Mouse (Mus musculus): ENCODE data around the gene Hoxa9. TPM values are rescaled to one million over a fixed set of nuclear protein-coding genes. Genes with fewer than 3 reads are reported as not detected.

Hoxa9 gene
- polyA plus RNA-seq, 1 experiment from 2014 or later, result 0.26 TPM

DNA sequence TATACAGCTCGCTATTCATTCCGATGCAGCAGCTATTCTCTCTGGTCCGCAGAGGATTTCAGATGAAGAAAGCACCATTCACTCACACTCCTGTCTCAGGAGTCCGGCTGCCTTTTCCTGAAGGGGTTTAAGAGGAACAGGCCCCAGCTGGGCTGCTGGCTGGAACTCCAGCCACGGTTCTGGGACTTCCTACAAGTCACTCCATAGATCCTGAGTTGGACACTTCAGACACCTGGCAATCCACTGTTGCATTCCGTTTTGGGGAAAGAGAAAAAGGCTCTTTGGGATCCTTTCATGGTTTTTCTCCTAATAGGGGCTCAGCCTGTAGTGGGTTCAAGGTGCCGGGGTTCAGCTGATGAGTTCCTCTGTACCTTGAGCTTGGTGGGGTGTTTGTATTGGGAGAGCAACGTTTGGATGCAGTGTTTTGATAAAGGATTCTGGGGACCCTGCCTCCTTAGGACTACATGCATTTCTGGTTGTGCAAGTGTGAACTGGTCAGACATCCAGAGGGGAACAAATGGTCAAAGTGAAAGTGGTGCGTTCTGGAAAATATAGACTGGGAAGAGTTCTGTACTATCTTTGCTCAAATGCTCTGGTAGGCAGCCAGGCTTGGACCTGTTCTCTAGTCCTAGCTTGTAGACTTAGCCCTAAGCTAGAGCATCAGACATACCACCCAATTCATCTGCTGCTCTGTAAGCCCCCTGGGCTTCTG, 31.0 kb upstream of the Hoxa9 start:
- 4% methylated on average over 9 of the region's 9 CpGs for WGBS (ENCODE audit: insufficient replicate concordance)
- no peak overlapping the region for H3K9ac ChIP-seq (replicated peaks)

GRCm38 (mm10) chr6:52260654-52261575, 30.0 kb upstream of the Hoxa9 start, which contains the start of gene Hoxa13:
TSS of gene Hoxa13 (minus strand) at chr6:52260880.
- Histone ChIP-seq H3K36me3 (replicated peaks; ENCODE audit: insufficient read depth, low read length) (no peaks in the 10 kb centered on the region), H3K4me3 (ENCODE audit: low read depth, low read length) (peak within 1 kb of the TSS; percentile 36; the same call in 1 of the 2 replicates), H3K9ac (replicated peaks) (no peak within 1 kb of the TSS), H3K27me3 (ENCODE audit: insufficient read depth, low read length) (peaks cover 91% of the 10 kb centered on the region), H3K4me1 (ENCODE audit: insufficient read depth) (peaks cover 4% of the 10 kb centered on the region), H3K27ac (ENCODE audit: low read depth) (no peak within 1 kb of the TSS), H3K9me3 (ENCODE audit: low read length) (no peaks in the 10 kb centered on the region), H3K4me2 (ENCODE audit: low read depth, low read length) (peak within 1 kb of the TSS; percentile 72)
- 1% methylated on average over 24 of the region's 72 CpGs for WGBS (ENCODE audit: insufficient replicate concordance)
- peak; percentile 53; the same call in 1 of the 2 replicates for ATAC-seq
- DNase-seq, result no peak
- TF ChIP-seq CTCF (IDR thresholded peaks at IDR 0.05; ENCODE audit: low read depth) (no peak), EP300 (IDR thresholded peaks at IDR 0.05; ENCODE audit: low read depth) (no peak)

More for the DNA sequence above, 31.0 kb upstream of the Hoxa9 start:
- no peak for ATAC-seq
- DNase-seq, result no peak
- peaks cover 4% of the 10 kb centered on the region for H3K4me1 ChIP-seq (ENCODE audit: insufficient read depth)
- no peak overlapping the region for H3K4me2 ChIP-seq (ENCODE audit: low read depth, low read length)
- no peaks in the 10 kb centered on the region for H3K9me3 ChIP-seq (ENCODE audit: low read length)
- H3K36me3 ChIP-seq (replicated peaks; ENCODE audit: insufficient read depth, low read length), result no peaks in the 10 kb centered on the region
- TF ChIP-seq EP300 (IDR thresholded peaks at IDR 0.05; ENCODE audit: low read depth), result no peak
- peaks cover 93% of the 10 kb centered on the region for H3K27me3 ChIP-seq (ENCODE audit: insufficient read depth, low read length)
- no peak overlapping the region for H3K27ac ChIP-seq (ENCODE audit: low read depth)
- H3K4me3 ChIP-seq (ENCODE audit: low read depth, low read length), result no peak overlapping the region

- Histone ChIP-seq H3K9ac (replicated peaks) (no peak overlapping the region), H3K4me1 (ENCODE audit: insufficient read depth) (peaks cover 4% of the 10 kb centered on the region), H3K9me3 (ENCODE audit: low read length) (no peaks in the 10 kb centered on the region), H3K4me2 (ENCODE audit: low read depth, low read length) (peak overlapping the region; percentile 72), H3K27ac (ENCODE audit: low read depth) (no peak overlapping the region), H3K27me3 (ENCODE audit: insufficient read depth, low read length) (peaks cover 91% of the 10 kb centered on the region), H3K36me3 (replicated peaks; ENCODE audit: insufficient read depth, low read length) (no peaks in the 10 kb centered on the region), H3K4me3 (ENCODE audit: low read depth, low read length) (peak overlapping the region; percentile 9; the same call in 1 of the 2 replicates)
- TF ChIP-seq EP300 (IDR thresholded peaks at IDR 0.05; ENCODE audit: low read depth) (no peak), CTCF (IDR thresholded peaks at IDR 0.05; ENCODE audit: low read depth) (no peak)
- DNase-seq, result no peak
- WGBS (ENCODE audit: insufficient replicate concordance), result 2% methylated on average over 38 of the region's 39 CpGs
- no peak for ATAC-seq
Measured at GRCm38 (mm10) chr6:52259811-52260261, 28.9 kb upstream of the Hoxa9 start.

DNA sequence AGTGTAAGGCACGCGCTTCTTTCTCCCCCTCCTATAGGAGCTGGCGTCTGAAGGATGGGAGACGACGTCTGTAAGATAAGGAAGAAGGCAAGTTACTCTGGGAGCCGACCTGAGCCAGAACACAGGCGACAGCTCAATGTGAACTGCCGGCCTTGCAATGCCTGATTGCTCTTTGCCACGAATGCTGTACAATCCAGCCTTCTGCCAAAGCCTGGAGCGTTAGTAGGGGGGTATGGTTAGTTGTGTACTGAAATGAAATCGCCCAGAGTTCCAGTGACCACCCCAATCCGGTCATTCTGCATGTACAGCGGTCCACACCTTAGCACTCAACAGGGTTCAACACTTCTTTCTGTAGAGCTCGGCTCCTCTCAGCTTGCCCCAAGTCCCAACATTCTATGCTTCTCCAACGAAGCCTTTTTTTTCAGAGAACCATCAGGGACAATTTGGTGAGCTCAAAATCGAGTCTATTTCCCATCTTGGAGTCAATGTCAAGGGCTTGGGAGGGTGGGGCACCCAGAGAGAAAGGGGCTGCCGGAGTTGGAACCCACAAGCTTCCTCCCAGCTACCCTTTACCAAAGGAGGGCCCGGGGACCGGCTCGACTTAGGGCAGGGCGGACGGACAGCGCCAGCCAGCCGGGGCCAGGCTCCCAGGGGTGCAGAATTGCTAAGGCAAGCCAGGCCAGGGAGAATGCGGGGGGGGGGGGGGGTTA, 28.3 kb upstream of the Hoxa9 start:
- DNase-seq (no peak), ATAC-seq (no peak)
- Histone ChIP-seq H3K27ac (ENCODE audit: low read depth) (no peak overlapping the region), H3K27me3 (ENCODE audit: insufficient read depth, low read length) (peaks cover 91% of the 10 kb centered on the region), H3K9me3 (ENCODE audit: low read length) (no peaks in the 10 kb centered on the region), H3K36me3 (replicated peaks; ENCODE audit: insufficient read depth, low read length) (no peaks in the 10 kb centered on the region), H3K4me3 (ENCODE audit: low read depth, low read length) (no peak overlapping the region), H3K9ac (replicated peaks) (no peak overlapping the region), H3K4me1 (ENCODE audit: insufficient read depth) (peaks cover 4% of the 10 kb centered on the region), H3K4me2 (ENCODE audit: low read depth, low read length) (no peak overlapping the region)
- TF ChIP-seq CTCF (IDR thresholded peaks at IDR 0.05; ENCODE audit: low read depth) (no peak), EP300 (IDR thresholded peaks at IDR 0.05; ENCODE audit: low read depth) (no peak)
- WGBS (ENCODE audit: insufficient replicate concordance), result 2% methylated on average over 24 of the region's 25 CpGs

GRCm38 (mm10) chr6:52256956-52257355, 26.1 kb upstream of the Hoxa9 start:
- TF ChIP-seq EP300 (IDR thresholded peaks at IDR 0.05; ENCODE audit: low read depth) (no peak), CTCF (IDR thresholded peaks at IDR 0.05; ENCODE audit: low read depth) (peak; percentile 81)
- under 1% methylated on average over 6 of the region's 6 CpGs for WGBS (ENCODE audit: insufficient replicate concordance)
- H3K9me3 ChIP-seq (ENCODE audit: low read length), result no peaks in the 10 kb centered on the region
- DNase-seq (peak; percentile 83), ATAC-seq (no peak)
- peaks cover 4% of the 10 kb centered on the region for H3K4me1 ChIP-seq (ENCODE audit: insufficient read depth)
- no peak overlapping the region for H3K4me3 ChIP-seq (ENCODE audit: low read depth, low read length)
- no peak overlapping the region for H3K9ac ChIP-seq (replicated peaks)
- peaks cover 91% of the 10 kb centered on the region for H3K27me3 ChIP-seq (ENCODE audit: insufficient read depth, low read length)
- H3K27ac ChIP-seq (ENCODE audit: low read depth), result no peak overlapping the region
- no peak overlapping the region for H3K4me2 ChIP-seq (ENCODE audit: low read depth, low read length)
- no peaks in the 10 kb centered on the region for H3K36me3 ChIP-seq (replicated peaks; ENCODE audit: insufficient read depth, low read length)
